Mouse (Mus musculus): ENCODE results near the gene Dstyk.

Dstyk gene

DNA sequence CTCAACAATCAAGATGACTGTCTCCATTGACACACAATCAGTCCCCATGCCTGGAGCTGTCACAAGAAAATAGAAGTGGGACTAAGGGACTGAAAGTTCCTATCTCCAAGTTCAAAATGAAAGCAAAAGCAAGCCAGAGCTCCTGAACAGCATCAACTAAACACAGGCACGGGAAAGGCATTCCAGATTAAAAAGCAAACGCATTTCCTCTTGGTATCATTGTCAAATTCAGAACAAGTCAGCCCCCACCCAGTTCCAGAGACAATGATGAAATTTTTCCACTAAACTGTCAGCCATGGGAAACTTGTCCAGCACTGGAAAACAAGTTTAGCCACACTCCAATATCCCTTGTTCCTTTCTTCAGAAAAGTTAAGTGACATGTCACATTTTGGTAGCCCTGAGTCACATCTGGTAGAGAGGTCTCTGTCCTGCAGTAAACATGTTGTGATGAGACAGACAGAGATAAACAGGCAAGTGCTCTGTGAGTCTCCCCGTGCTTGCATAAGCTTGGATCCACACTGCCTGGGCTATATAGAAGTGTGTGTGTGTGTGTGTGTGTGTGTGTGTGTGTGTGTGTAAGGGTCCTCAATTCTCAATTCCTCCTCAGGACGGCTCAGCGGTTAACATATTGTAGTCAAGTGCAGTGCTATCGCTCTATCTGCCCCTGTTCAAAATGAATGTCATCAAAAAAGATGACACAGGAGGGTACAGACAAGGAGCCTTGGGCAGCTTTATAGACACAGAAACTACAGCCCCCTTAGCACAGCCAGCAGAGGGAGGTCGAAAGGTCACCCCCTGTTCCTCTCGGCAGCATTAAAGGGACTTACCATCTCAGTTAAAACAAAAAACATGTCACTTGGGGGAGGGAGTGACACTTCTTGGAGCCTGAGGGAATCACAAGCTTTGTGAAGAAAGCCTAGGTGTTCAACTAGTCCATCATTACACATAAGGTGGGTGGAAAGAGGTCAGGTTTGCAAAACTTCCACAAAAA, 28.2 kb upstream of the Dstyk start:
- DNase-seq (ENCODE audit: extremely low spot score, low spot score), result no peak

DNA sequence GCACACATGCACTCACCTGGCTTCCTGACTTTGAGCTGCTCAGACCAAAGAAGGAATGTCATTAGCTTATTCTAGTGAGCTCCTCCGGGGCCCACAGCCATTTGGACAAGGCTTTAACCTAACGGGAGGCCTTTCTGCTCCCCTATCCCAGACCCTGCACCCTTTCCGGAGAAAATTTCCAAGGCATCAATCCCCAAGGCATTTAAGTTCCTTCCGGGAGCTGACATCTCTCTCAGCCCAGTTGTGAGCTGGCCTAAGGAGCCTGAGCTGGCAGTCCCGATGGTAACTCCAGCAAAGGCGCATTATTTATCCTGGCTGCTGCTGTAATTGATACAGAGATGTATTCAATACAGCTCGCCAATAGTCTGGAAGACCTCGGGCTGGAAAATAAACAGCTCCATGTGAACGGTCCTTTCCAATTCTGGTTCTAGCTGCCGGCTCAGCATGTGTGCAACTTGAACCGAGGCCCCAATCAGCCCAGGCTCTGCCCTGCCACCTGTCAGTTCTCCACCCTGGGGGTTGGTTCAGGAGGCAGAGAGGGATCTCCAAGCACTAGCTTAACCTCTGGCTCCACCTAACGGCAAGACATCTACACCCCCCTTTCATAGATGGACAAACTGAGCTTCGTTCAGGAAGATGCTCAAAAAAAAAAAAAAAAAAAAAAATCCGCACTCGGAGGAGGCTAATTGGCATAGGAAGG, 27.3 kb upstream of the Dstyk start:
- peak; percentile 62 for DNase-seq (ENCODE audit: extremely low spot score, low spot score)

DNA sequence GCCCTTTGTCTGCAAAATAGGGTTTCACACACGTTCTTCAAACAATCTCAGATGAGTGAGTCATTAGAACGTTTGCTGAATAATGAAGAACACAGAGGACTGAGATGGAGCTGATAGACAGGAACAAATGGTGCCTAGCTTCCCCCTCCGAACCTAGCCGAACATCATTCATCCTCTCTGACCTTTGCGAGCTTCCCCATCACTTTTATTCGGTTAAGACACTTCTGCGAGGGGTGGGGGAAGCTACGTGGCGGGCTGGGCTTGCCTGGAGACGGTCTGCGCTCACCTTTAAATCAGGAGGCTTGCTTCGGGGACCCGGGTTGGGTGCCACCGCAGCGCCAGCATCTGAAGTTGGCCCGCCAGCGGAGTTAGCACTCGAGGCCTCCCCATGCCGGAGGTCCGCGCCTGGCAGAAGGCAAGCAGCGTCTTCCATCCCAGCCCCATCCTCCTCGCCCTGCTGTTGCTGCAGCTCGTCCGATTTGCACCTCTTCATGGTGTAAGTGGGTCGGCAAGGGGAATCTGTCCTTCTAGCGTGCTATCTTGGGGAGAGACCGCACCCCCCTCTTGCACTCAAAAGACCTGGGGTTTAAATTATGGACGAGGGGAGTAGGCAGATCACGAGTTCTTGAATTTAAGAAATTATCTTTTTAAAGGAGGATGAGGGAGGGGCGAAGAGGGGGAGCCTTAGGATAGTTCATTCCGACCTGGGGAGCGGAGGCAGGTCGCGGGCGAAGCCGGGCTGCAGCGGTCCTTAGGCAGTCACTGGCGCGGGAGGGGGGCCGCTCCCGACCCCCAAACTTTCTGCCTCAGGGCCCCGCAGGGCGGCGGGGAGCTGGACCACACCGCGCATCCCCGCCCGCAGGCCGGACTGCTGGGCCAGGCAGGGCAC, 26.4 kb upstream of the Dstyk start, which contains the start of gene Tmcc2:
Gene Tmcc2 (minus strand): TSS at position 591 of the 889 bp plus-strand sequence.
- peak; percentile 78 for DNase-seq (ENCODE audit: extremely low spot score, low spot score)

DNA sequence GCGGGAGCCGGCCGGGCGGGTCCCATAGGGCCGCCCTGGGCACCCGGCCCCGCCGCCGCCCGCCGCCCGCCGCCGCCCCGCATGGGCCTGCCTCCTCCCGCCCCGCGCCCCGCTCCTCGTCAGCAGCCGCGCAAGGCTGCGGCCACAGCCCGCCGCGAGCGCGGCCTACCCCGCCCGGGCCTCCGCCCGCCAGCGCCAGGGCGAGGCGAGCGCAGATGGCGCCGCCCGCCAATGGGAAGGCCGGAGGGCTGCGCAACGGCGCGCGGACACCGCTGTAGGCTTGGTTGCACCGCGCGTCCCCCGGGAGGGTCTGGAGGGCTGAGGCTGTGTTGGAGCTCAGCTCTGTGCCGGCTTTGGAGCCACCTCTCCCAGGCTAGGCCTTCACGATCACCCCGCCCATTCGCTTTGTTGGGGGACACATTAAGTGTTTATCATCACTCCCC, 25.8 kb upstream of the Dstyk start:
- peak; percentile 83 for DNase-seq (ENCODE audit: extremely low spot score, low spot score)

DNA sequence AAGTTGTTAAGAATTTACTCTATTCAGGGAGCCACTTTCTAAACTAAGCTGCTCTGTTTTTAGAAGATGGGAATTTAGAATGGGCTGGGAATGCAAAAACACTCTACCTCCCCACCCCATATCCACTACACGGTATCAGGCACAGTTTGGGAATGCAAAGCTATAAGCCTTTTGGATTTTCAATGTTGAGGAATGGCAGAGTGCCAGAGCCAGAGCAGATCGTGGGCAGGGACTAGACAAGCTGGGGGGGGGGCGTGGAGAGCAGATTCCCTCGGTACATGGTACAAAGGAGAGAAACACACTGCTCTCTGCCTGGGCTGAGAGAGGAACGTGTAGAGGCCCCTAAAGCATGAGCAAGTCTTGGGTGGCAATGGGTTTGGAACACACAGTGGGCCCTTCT, 24.5 kb upstream of the Dstyk start:
- DNase-seq (ENCODE audit: extremely low spot score, low spot score), result no peak

DNA sequence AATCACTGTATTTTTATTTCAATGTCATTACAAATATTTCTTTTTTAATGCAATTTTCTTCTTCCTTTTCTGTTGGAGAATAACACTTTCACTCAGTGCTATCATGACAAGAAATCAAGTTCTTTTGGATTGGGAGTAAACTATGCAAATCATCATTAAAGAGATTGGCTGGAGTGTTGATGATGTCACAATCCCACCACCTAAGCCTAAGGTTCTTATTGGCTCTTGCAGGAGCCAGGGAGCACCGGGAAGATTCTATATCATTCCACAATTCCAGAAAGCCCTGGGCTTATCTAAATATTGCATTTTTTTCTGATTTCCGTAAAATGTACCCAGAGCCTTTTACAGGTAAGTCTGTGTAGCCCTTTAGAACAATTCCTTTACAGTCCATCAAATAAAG, 20.6 kb upstream of the Dstyk start:
- no peak for DNase-seq (ENCODE audit: extremely low spot score, low spot score)

DNA sequence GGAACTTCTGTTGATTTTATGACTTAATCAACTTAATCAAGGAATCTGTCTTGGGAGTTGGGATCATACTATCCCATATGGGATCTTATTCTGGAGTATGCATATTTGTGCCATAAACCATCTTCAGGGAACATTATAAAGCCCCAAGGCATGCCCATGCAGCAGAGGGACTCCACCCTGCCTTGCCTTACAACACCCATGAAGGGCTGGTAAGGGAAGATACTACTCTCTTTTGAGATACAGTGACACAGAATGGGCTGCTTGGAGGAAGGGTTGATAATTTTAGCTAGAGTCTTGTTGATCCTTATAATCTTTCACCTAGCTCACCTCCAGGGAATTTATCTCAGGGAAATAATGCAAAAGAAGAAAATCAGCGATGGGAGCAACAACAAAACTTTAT, 16.8 kb upstream of the Dstyk start:
- DNase-seq (ENCODE audit: extremely low spot score, low spot score), result no peak

DNA sequence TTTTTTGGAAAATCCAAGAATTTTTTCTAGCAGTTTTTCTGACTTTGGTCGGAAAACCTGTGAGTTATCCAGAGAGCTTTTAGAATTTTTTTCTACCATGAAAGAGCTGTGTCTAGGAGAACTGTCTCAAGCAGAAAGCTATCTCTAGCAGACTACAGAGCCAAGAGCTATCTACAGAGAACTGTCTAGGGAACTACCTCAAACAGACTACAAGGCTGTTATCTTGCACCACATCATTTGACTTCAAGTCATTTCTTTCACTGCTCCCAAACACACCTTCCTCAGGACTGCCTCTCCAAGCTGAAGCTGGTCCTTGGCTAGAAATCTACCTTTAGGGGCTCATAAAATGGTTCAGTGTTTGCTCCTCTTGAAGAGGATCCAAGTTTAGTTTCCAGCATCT, 15.5 kb upstream of the Dstyk start:
- no peak for DNase-seq (ENCODE audit: extremely low spot score, low spot score)

DNA sequence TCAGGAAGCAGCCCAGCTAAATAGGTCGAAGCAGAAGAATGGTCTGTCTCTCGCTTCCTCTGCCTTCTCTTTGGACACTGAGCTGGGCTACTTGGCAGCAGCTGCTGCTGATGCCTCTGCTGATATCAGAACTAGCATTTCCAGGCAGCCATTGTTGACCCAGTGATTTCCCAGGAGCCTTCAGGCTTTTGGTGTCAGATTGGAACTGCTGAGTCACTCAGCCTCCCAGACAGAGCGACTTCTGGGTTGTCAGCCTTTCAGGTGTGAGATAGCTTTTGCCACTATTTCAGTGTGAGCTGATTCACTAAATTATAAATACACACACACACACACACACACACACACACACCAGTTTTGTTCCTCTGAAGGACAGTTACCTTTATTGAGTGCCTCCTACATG, 6.7 kb upstream of the Dstyk start:
- DNase-seq (ENCODE audit: extremely low spot score, low spot score), result no peak

DNA sequence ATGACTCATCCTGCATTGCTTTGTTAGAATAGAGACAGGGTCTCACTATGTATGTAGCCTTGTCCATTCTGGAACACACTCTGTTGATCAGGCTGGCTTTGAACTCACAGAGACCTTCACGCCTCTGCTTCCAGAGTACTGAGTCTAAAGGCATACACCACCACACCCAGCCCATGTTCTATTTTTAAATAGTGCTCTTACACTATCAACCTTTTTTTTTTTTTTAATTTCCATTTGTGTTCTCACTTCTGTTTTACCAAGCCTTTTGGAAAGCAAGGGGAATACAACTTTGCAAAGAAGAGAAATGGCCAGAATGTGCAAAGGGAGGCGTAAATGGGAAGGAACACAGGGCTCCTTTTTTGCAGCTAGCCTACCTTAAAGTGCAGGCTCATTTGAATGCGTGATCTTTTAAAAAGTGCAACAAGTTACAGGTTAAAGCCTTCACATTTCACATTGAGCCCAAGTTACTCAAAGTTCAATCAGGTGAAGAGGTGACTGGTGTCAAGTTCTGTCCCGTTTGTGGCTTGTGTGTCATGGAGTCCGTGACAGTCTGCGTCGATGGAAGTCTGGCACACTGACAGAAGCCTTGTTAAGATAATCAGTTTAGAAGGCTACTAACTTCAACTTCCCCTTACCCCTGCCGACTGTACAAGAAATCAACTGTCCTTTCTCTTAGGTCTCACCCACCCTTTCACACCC, 962 bp upstream of the Dstyk start:
- no peak for DNase-seq (ENCODE audit: extremely low spot score, low spot score)

DNA sequence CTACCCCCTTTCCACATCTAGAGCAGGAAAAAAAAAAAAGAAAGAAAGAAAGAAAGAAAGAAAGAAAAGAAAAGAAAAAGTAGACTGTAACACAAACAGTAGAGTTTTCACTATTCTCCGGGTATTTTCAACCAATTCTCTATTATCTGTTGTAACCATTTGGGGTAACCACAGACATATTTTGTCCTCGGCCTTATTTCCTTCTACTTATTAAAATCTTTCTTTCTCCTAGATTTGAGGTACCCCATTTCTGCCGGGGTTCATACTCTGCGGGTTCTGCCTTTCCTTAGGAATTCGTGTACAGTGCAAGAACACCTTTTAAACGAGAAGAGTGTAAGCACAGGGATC, 438 bp upstream of the Dstyk start:
- DNase-seq (ENCODE audit: extremely low spot score, low spot score), result no peak

DNA sequence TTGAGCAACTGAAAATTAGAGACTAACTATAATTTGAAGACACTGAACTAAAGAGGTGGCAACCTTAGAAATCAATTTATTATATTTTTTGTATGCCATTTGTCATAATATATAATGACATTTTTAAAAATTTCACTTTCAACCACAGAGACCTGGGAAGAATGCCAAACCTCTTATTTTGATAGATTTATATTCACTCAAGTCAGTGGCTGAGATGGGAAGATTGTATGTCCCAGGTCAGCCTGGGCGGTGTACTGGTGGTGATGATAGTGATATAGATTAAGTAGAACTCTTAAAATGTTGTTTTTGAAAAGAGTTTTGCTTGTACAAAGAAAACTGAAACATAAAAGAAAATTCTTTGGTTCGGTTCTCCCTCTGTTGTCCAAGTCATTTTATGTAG, 2.9 kb downstream of the Dstyk start:
- DNase-seq (ENCODE audit: extremely low spot score, low spot score), result no peak

DNA sequence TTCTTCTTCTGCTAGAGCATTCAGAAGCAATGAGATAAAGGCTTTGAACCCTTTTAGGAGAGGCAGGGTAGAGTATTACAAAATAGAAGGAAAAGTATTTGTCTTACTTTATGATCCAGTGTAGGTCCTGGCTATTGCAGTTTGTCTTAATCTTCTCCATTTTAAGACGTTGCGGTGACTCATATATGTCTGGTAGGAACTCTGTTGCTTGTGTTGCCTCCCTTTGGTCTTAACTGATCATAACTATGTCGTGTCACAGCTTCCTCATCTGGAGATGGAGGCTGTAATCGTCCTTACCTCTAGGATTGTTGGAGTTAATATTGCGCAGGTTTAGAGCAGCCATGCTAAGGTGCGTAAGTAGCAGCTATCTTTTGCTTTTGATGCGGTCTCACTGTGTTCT, 3.3 kb downstream of the Dstyk start:
- no peak for DNase-seq (ENCODE audit: extremely low spot score, low spot score)

DNA sequence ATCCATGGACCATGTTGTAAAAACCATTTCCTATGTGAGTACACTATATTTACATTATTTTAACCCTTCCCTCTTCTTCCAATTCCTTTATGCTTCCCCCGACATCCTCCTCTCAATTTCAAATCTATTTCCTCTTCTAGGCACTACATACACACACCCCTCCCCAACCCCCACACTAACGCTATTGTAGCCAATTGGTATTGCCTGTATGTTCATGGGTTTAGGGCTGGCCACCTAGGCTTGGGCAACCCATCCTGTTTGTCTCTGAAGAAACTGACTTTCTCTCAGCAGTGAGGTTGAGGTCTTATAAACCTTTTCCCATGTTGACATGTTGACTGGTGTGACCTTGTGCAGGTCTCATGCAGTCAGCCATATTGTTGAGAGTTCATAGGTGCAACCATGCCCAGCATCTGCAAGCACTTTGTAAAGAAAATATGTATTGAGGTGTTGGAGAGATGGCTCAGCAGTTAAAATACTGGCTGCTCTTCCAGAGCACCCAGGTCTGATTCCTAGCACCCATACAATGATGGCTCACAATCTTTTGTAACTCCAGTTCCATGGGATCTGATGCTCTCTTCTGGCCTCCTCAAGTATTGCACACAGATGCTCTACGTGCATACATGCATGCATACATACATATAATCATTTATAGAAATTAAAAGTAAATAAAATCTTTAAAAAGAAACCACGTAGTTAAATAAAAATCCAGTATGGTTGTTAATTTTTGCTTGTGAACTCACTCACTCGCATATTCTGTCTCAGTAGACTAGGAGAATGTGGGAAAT, 5.7 kb downstream of the Dstyk start:
- DNase-seq (ENCODE audit: extremely low spot score, low spot score), result no peak

DNA sequence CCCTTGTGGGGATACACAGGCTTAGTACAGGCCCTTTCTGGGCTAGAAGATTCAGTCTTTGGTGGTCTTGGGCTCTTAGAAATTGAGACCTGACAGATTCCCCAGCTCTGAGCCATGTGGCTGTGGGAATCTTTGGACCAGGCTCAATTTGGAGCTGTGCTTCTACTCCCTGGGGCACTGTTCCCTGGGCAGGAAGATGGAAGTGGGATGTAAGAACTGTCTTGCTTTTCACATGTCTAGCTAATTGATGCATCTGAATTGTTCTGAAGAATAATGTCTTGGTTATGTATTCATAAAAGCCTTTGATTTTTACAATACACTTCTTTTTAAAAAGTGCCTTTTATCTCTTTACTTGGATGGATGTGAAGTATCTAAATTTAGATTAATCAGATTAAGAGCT, 8.2 kb downstream of the Dstyk start:
- DNase-seq (ENCODE audit: extremely low spot score, low spot score), result no peak

DNA sequence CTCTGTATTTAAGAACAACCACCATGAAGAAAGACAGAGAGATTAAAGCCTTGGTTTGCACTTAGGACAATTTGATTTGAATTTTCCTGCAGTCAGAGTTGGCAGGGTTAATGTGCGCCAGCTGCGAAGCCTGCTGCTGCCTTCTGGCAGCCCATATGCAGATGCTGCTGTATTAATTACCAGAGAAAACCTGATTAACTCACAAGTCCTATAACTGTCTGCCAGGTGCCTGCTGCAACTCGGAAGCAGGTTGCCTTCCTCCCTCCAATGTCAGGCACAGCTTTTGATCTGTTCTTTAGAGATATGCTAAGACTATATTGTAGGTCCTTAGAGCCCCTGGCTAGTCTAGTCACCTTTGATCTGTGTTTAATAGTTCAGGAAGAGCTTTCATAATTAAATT, 13.5 kb downstream of the Dstyk start:
- no peak for DNase-seq (ENCODE audit: extremely low spot score, low spot score)

DNA sequence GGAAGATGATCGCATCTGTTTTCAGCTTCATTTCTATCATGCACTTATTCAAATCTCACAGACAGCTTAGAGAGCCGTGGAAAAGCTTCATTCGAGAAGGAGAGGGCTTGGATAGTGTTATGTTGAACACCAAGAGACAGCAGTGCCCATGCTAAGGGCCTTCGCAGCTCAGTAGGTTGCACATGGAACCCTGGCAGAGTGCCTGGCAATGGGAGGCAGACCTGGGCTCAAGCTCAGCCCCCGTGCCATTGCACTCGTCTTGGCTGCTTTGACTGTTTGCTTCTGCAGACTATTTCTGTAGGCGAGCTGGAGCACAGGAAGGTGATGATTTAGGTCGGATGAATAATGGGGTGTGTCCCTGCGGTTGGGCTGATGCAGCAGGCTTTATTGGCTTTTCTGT, 14.4 kb downstream of the Dstyk start:
- no peak for DNase-seq (ENCODE audit: extremely low spot score, low spot score)

DNA sequence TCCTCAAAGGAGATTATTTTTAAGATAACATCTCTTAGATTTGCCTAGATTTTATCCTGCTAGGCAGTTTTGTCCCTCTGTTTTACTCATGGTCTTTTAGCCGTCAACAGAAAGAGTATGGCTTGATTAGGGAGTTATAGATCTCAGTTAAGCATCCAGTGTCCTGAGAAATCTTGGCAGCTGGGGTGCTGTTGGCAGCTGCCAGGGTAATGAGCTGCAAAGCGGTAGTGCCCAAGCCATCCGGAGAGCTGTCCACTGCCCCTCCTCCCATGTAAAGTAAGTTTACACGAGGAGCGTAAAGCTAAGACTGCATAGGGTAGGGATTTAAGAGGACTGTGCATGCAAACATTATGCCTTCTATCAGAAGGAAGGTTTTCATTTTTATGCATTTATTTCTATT, 16.0 kb downstream of the Dstyk start:
- no peak for DNase-seq (ENCODE audit: extremely low spot score, low spot score)

DNA sequence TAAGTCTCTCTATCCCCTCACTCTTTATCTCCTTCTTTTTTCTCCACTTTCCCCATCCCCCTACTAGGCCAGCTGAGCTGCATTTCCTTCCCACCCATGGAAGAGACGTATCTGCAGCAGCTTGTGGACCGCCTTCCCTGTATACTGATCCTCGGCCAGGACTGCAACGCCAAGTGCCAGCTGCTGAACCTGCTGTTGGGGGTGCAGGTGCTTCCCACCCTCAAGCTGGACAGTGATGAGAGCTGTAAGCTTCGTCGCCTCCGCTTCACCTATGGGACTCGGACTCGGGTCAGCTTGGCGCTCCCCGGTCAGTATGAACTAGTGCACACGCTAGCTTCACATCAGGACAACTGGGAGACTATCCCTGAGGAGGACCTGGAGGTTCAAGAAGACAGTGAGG, 16.7 kb downstream of the Dstyk start:
- DNase-seq (ENCODE audit: extremely low spot score, low spot score), result no peak

DNA sequence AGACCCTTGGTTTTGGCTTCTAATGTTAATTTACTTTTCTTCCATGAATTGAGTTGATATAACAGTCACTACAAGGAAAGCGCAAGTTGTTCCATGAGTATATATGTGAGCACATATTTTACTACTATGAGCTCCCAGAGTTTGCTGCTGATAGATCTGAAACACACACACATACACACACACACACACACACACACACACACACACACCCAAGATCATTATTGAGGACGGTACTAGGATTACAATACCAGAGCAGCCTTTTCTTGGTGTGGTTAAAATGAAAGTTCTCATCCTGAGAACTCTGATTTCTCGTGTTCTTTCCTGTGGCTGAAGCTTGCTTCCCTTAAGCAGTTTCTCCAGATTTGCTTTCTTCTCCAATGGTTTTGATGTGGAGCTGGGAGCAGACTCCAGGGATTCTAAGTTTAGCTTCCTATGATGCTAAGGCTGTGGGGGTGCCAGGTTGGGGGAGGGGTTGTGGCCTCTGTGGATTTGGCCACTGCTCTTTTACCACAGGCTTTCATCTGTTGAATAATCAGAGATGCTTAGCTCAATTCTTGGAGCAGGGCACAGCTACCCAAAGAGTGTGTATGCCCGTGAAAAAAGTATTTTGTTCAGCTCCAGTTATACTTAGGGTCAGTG, 19.1 kb downstream of the Dstyk start:
- DNase-seq (ENCODE audit: extremely low spot score, low spot score), result no peak

Measured in neural tube, embryonic 10.5 days (tissue).